Mouse (Mus musculus): ENCODE measurements around the gene Hic2. TPM values are rescaled to one million over a fixed set of nuclear protein-coding genes. Genes with fewer than 3 reads are reported as not detected.

The Hic2 gene
- polyA plus RNA-seq, 1 experiment: 12.5 TPM

GRCm38 (mm10) chr16:17291016-17291415 lies 57.6 kb downstream of the Hic2 start:
- TF ChIP-seq GATA1 (IDR thresholded peaks at IDR 0.05; ENCODE audit: low read length): no peak

- TF ChIP-seq GATA1 (IDR thresholded peaks at IDR 0.05; ENCODE audit: low read length): no peak
These were observed 59.4 kb downstream of the Hic2 start for GRCm38 (mm10) chr16:17292751-17293150.

GRCm38 (mm10) chr16:17300818-17301217 lies 67.4 kb downstream of the Hic2 start:
- TF ChIP-seq GATA1 (IDR thresholded peaks at IDR 0.05; ENCODE audit: low read length): no peak

- TF ChIP-seq GATA1 (IDR thresholded peaks at IDR 0.05; ENCODE audit: low read length): no peak
These were observed 70.3 kb downstream of the Hic2 start for GRCm38 (mm10) chr16:17303521-17304245.

GRCm38 (mm10) chr16:17307461-17307860 lies 74.1 kb downstream of the Hic2 start:
- TF ChIP-seq GATA1 (IDR thresholded peaks at IDR 0.05; ENCODE audit: low read length): no peak

- no peak for TF ChIP-seq GATA1 (IDR thresholded peaks at IDR 0.05; ENCODE audit: low read length)
These were observed 75.7 kb downstream of the Hic2 start for GRCm38 (mm10) chr16:17309036-17309435.

- TF ChIP-seq GATA1 (IDR thresholded peaks at IDR 0.05; ENCODE audit: low read length): no peak
These were observed 79.2 kb downstream of the Hic2 start for GRCm38 (mm10) chr16:17312531-17312930.

Other genes starting within 250 kb of the Hic2 start
- gene Ypel1, start 163.9 kb upstream of the Hic2 start, polyA plus RNA-seq (2012): 0.09 TPM in 1 of 2 replicates, not detected in the other
- gene Ppil2, start 122.3 kb upstream of the Hic2 start, polyA plus RNA-seq (2012): 79.7 and 80.3 TPM in 2 replicates
- 9.2 and 12.9 TPM in 2 replicates for gene 2610318N02Rik, start 108.4 kb upstream of the Hic2 start, polyA plus RNA-seq (2012)
- gene Sdf2l1, start 101.2 kb upstream of the Hic2 start, polyA plus RNA-seq (2012): 82.3 and 108 TPM in 2 replicates
- 69.2 and 98.3 TPM in 2 replicates for gene Ydjc, start 89.0 kb upstream of the Hic2 start, polyA plus RNA-seq (2012)
- gene Ccdc116, start 86.3 kb upstream of the Hic2 start, polyA plus RNA-seq (2012): 5.3 and 5.5 TPM in 2 replicates
- gene Ube2l3, start 30.9 kb upstream of the Hic2 start, polyA plus RNA-seq (2012): 87.0 and 93.3 TPM in 2 replicates
- 1.8 and 2.2 TPM in 2 replicates for gene Rimbp3, start 25.0 kb upstream of the Hic2 start, polyA plus RNA-seq (2012)
- gene Tmem191c, start 42.5 kb downstream of the Hic2 start, polyA plus RNA-seq (2012): 18.3 and 27.9 TPM in 2 replicates
- not detected in 2 replicates for gene Serpind1, start 97.8 kb downstream of the Hic2 start, polyA plus RNA-seq (2012)
- 5.3 and 6.1 TPM in 2 replicates for gene Snap29, start 172.4 kb downstream of the Hic2 start, polyA plus RNA-seq (2012)
- gene Pi4ka, start 172.7 kb downstream of the Hic2 start, polyA plus RNA-seq (2012): 11.6 and 20.2 TPM in 2 replicates
- 22.8 and 23.1 TPM in 2 replicates for gene Crkl, start 218.4 kb downstream of the Hic2 start, polyA plus RNA-seq (2012)